Mouse (Mus musculus) small intestine, adult 2 months (tissue): ENCODE measurements around the gene Hmga2. TPM values are rescaled to one million over a fixed set of nuclear protein-coding genes. Genes with fewer than 3 reads are reported as not detected.

Source experiments
- H3K27ac ChIP-seq: fragments of 200-500 bp; 2 replicates; pipeline ENCODE4 v1.5.1; 2012; ENCODE audit warnings: low read depth, low read length, control low read depth, inconsistent platforms; ENCODE audit not compliant: insufficient read depth
- H3K27me3 ChIP-seq: fragments of 200-500 bp; 2 replicates; pipeline ENCODE4 v1.6.1; 2012; ENCODE audit warnings: mild to moderate bottlenecking, moderate library complexity, low read length, inconsistent platforms; ENCODE audit not compliant: control insufficient read depth, insufficient read depth
- H3K36me3 ChIP-seq: fragments of 200-500 bp; 2 replicates; pipeline ENCODE4 v1.6.1; 2012; ENCODE audit warnings: mild to moderate bottlenecking, low read length, control low read depth, inconsistent platforms; ENCODE audit not compliant: control insufficient read depth, insufficient read depth
- H3K4me1 ChIP-seq: fragments of 200-500 bp; 2 replicates; pipeline ENCODE4 v1.6.1; 2012; ENCODE audit warnings: low read length, inconsistent platforms, mixed read lengths; ENCODE audit not compliant: control insufficient read depth, insufficient read depth, insufficient read length
- H3K4me3 ChIP-seq: fragments of 200-500 bp; 2 replicates; pipeline ENCODE4 v1.5.1; 2012; ENCODE audit warnings: low read depth, mild to moderate bottlenecking, control low read depth, inconsistent platforms, low read length, moderate library complexity
- CTCF ChIP-seq: fragments of 200-500 bp; IDR thresholded peaks from 2 replicates; pipeline ENCODE4 v1.5.1; 2012; ENCODE audit warnings: low read depth, mild to moderate bottlenecking, control low read depth, inconsistent platforms, low read length, moderate library complexity, mixed read lengths; ENCODE audit not compliant: insufficient replicate concordance, insufficient read length; ENCODE audit errors: extremely low read depth
- POLR2A ChIP-seq: fragments of 200-500 bp; IDR thresholded peaks from 2 replicates; pipeline ENCODE4 v1.6.1; 2012; ENCODE audit warnings: low read depth, mild to moderate bottlenecking, control low read depth, inconsistent platforms, low read length, moderate library complexity
- WGBS: fragments of 180-500 bp; shearing (Covaris S2); methylation state at CpG from one replicate; pipeline ENCODE4 v1.1.7; 2018; 5-methylcytosine and 5-hydroxymethylcytosine counted together
- polyA plus RNA-seq: library from polyadenylated mRNA; depleted of rRNA; stranded (reverse); fragments of >200 nt; gene quantifications from 2 replicates; pipeline ENCODE4 v1.2.3, GENCODE M21; 2012

Hmga2 gene
- polyA plus RNA-seq, 1 experiment, result 1.1 TPM

DNA sequence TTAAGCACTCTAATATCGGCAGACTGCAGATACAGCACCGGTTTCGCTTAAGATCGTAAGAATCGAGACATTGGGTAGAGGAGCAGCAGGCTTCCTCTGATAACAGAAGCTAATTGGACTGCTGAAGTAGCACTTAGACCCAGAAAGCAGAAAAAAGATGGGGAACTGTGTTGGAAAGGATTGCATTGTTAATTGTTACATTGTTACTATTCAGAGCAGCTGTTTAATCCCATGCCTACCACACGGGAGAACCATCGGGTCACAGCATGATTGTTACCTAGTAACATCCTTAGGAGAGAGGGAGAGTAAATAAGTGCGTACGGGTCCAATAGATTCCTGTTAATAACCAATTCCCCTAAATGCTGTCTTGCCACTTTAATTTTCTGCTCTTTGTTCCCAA lies 70.2 kb downstream of the Hmga2 start:
- Histone ChIP-seq H3K4me1 (no peaks in the 10 kb centered on the region; the same call in 1 of the 2 replicates), H3K27me3 (no peaks in the 10 kb centered on the region), H3K4me3 (no peak overlapping the region), H3K27ac (no peak overlapping the region), H3K36me3 (no peaks in the 10 kb centered on the region)
- TF ChIP-seq CTCF, result no peak
- no peak for TF ChIP-seq POLR2A
- WGBS, result 81% methylated on average over 9 of the region's 9 CpGs

DNA sequence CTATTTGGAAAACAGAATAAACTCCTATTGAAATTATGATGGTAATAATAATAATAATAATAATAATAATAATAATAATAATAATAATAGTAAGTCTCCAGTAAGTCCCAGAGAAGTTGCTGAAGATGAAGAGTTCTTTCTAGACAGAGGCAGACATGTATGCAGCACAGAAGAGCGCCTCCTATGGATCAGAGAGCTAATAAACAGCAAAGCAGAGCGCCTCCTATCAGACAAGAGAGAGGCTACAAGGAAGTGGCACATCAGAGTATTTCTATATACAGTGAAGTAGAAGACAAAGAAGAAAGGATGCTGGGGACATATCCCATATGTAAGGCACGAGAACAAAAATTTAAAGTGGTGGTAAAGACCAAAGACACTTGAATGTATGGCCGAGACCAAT lies 70.9 kb downstream of the Hmga2 start:
- Histone ChIP-seq H3K4me3 (no peak overlapping the region), H3K27ac (no peak overlapping the region), H3K36me3 (no peaks in the 10 kb centered on the region), H3K27me3 (no peaks in the 10 kb centered on the region), H3K4me1 (peaks cover 2% of the 10 kb centered on the region)
- no peak for TF ChIP-seq CTCF
- no peak for TF ChIP-seq POLR2A
- 93% methylated on average over 4 of the region's 4 CpGs for WGBS

DNA sequence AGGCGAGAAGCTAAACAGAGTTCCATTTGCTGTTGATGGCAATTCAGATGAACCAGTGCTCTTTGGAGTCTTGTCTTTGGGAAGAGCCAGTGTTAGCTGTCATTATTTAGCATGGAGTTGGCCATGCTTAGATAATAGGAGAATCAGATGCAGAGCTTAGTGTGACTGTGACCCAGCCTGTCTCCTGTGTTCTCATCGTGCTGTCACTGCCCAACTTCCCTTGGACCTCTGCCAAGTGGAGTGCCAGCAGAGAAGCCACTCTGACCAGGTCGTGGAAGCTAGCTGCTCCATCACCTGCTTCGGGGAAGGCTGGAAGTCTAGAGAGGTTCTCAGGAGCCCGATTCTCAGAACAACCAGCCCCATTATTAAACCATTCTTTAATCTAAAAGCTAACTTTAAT lies 73.3 kb downstream of the Hmga2 start:
- Histone ChIP-seq H3K4me3 (no peak overlapping the region), H3K4me1 (peaks cover 3% of the 10 kb centered on the region), H3K27ac (no peak overlapping the region), H3K27me3 (no peaks in the 10 kb centered on the region), H3K36me3 (no peaks in the 10 kb centered on the region)
- 38% methylated on average over 5 of the region's 5 CpGs for WGBS
- TF ChIP-seq POLR2A, result no peak
- TF ChIP-seq CTCF, result no peak

DNA sequence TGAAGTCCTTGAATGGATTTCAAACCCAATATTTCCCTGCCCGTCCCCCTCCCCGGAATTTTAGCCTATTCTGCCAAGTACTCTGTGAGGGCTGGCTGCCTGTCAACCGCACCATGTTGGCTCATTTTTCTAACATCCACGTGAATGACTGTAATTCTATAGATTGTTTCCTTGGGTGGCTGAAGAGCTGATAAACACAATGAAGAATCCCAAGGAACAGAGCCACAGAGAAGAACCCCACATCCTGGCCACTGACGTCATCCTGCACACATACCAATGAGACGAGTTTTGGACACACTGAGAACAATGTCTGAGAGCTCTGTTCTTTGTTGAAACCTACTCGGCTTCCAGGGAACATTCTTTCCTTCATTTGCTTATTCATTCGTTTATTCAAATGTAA lies 74.5 kb downstream of the Hmga2 start:
- 72% methylated on average over 8 of the region's 8 CpGs for WGBS
- H3K27ac ChIP-seq, result no peak overlapping the region
- H3K4me1 ChIP-seq, result peaks cover 3% of the 10 kb centered on the region
- no peak overlapping the region for H3K4me3 ChIP-seq
- no peaks in the 10 kb centered on the region for H3K27me3 ChIP-seq
- no peaks in the 10 kb centered on the region for H3K36me3 ChIP-seq
- no peak for TF ChIP-seq CTCF
- no peak for TF ChIP-seq POLR2A

DNA sequence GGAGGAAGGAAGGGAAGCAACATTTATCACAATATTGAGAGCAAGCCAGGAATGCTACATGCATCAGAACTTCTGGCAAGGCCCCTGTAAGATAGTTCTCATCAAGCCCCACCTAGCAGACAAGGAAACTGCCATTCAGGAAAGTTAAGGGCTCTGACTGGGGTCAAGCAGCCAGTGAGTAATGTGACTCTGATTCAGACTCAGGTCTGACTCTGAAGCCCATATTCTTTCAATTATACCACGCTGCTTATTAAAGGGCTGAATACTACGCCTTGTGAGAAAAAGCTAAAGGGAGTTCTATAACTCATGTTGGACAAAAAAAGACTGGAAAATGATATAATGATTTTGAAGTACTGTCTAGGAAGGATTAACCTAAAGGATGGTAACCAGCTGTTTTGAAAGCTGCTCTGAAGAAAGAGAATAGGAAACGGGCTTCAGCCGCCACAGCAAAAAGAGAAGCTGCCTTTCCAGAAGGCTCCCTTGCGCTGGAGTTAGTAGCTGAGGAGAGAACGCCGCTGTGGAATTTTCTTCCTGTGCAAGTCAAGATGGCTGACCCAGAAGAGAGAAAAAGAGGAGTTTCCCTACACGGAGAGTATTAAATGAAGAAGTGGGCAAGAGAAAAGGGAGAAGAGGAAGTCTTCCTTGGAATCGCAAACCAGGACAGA lies 76.3 kb downstream of the Hmga2 start:
- no peaks in the 10 kb centered on the region for H3K27me3 ChIP-seq
- TF ChIP-seq POLR2A, result no peak
- no peak for TF ChIP-seq CTCF
- no peak overlapping the region for H3K4me3 ChIP-seq
- H3K27ac ChIP-seq, result no peak overlapping the region
- H3K36me3 ChIP-seq, result no peaks in the 10 kb centered on the region
- H3K4me1 ChIP-seq, result peaks cover 3% of the 10 kb centered on the region; the same call in 1 of the 2 replicates
- WGBS, result 64% methylated on average over 9 of the region's 9 CpGs

DNA sequence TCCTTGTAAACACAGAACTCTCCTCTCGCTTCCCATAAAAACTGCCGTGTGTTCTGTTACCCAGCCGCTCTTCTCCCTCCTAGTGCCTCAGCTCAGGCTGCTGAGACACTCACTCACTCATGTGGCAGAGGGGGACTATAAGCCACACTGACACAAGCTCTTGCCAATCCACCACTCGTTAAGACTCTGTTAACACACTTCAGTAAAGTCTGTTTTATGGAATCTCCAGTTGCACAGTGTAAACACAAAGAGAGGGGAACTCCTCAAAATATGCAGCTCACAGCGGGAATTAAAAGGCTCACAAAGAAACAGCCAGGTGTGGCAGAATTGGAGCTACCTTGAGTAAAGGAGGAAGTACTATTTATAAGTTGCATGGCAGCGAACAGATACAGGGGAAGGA lies 77.5 kb downstream of the Hmga2 start:
- WGBS, result 17% methylated on average over 6 of the region's 6 CpGs
- no peak for TF ChIP-seq POLR2A
- no peak for TF ChIP-seq CTCF
- H3K4me3 ChIP-seq, result no peak overlapping the region
- H3K27me3 ChIP-seq, result no peaks in the 10 kb centered on the region
- peaks cover 3% of the 10 kb centered on the region; the same call in 1 of the 2 replicates for H3K4me1 ChIP-seq
- H3K27ac ChIP-seq, result no peak overlapping the region
- H3K36me3 ChIP-seq, result no peaks in the 10 kb centered on the region

DNA sequence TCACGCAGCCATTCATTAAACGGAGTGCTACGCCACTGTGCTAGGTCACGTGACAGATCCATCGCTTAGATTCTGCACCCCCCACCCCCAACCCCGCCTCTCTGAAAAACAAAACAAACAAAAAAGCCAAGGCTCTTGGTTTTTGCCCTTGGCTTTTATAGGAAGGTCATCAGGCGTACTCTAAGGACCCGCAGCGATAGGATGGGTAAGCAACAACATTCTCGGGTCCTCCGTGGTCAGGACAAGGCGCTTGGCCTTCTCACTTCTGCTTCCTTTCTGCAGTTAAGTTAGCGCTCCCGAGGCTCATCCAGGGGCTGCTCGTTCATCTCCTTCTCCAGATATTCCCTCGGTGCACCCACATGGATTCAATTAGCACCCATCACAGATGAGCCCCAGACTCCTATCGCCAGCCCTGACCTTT lies 79.0 kb downstream of the Hmga2 start:
- TF ChIP-seq POLR2A, result no peak
- no peak for TF ChIP-seq CTCF
- peaks cover 9% of the 10 kb centered on the region; the same call in 1 of the 2 replicates for H3K4me1 ChIP-seq
- no peak overlapping the region for H3K4me3 ChIP-seq
- H3K36me3 ChIP-seq, result no peaks in the 10 kb centered on the region
- H3K27me3 ChIP-seq, result no peaks in the 10 kb centered on the region
- WGBS, result 89% methylated on average over 17 of the region's 17 CpGs
- no peak overlapping the region for H3K27ac ChIP-seq

DNA sequence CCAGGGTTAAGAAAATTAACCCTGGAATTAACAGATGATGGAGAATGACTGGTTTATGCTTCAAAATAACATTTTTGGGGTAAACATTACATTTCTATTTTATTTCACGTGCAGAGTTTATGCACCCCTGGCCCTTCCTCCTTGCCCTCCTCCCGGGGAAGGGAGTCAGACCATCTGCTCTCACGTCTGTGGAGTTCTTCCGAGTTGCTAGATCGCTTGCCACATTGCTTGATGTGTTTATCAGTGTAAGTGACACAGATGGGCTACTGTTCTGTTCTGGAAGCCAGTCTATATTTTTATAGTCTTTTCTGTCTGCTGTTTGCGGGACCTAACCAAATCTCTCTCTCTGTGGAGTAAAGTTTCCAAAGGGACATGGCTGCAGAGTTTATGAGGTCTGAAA lies 80.7 kb downstream of the Hmga2 start:
- H3K4me3 ChIP-seq, result no peak overlapping the region
- WGBS, result 72% methylated on average over 6 of the region's 6 CpGs
- no peaks in the 10 kb centered on the region for H3K36me3 ChIP-seq
- no peaks in the 10 kb centered on the region for H3K27me3 ChIP-seq
- peaks cover 9% of the 10 kb centered on the region; the same call in 1 of the 2 replicates for H3K4me1 ChIP-seq
- TF ChIP-seq POLR2A (no peak), CTCF (no peak)
- H3K27ac ChIP-seq, result no peak overlapping the region
